Mouse (Mus musculus) midbrain, embryonic 16.5 days (tissue): ENCODE results near the gene Pyroxd1. TPM values are rescaled to one million over a fixed set of nuclear protein-coding genes. Genes with fewer than 3 reads are reported as not detected.

Source experiments
- ATAC-seq: fragments of 200-750 bp; cut with Nextera tagmentation; 2 replicates; pipeline ENCODE4 v1.8.0; 2017; ENCODE audit warnings: moderate TSS enrichment
- H3K27ac ChIP-seq: fragments of 300-500 bp; sonication (generic); 2 replicates; pipeline ENCODE4 v1.5.1; 2014; ENCODE audit warnings: mild to moderate bottlenecking, low read length, mixed read lengths
- H3K27me3 ChIP-seq: fragments of 300-500 bp; sonication (generic); 2 replicates; pipeline ENCODE4 v1.6.1; 2014; ENCODE audit warnings: low read depth, low read length, mixed read lengths; ENCODE audit not compliant: control insufficient read depth, insufficient read depth
- H3K36me3 ChIP-seq: fragments of 300-500 bp; sonication (generic); 2 replicates; pipeline ENCODE4 v1.6.1; 2014; ENCODE audit warnings: mild to moderate bottlenecking, low read length, moderate library complexity, mixed read lengths; ENCODE audit not compliant: control insufficient read depth, insufficient read depth
- H3K4me1 ChIP-seq: fragments of 300-500 bp; sonication (generic); 2 replicates; pipeline ENCODE4 v1.6.1; 2014; ENCODE audit warnings: mild to moderate bottlenecking, low read length, mixed read lengths; ENCODE audit not compliant: control insufficient read depth, insufficient read depth
- H3K4me2 ChIP-seq: fragments of 300-500 bp; sonication (generic); 2 replicates; pipeline ENCODE4 v1.6.1; 2014; ENCODE audit warnings: mild to moderate bottlenecking, low read length, mixed read lengths
- H3K4me3 ChIP-seq: fragments of 300-500 bp; sonication (generic); 2 replicates; pipeline ENCODE4 v1.5.1; 2014; ENCODE audit warnings: low read depth, mild to moderate bottlenecking, low read length, moderate library complexity, mixed read lengths
- H3K9ac ChIP-seq: fragments of 300-500 bp; sonication (generic); 2 replicates; pipeline ENCODE4 v1.6.1; 2014; ENCODE audit warnings: low read depth, low read length, mixed read lengths
- H3K9me3 ChIP-seq: fragments of 300-500 bp; sonication (generic); replicated peaks from 2 replicates; pipeline ENCODE4 v1.6.1; 2014; ENCODE audit warnings: mild to moderate bottlenecking, low read length, mixed read lengths; ENCODE audit not compliant: control insufficient read depth, poor library complexity, severe bottlenecking
- WGBS: fragments of 180-500 bp; shearing (Covaris S2); extraction: QIAGEN DNeasy Blood & Tissue Kit; methylation state at CpG from one replicate; pipeline ENCODE4 v1.1.7; 2014; 5-methylcytosine and 5-hydroxymethylcytosine counted together
- polyA plus RNA-seq: library from polyadenylated mRNA; unstranded; fragments of >200 nt; fragmentation: Nextera tagmentation; extraction: Ambion mirVana; gene quantifications from 2 replicates; pipeline ENCODE4 v1.2.1, GENCODE M21; 2015

Gene Pyroxd1
- 22.6 and 27.0 TPM in 2 replicates for polyA plus RNA-seq

DNA sequence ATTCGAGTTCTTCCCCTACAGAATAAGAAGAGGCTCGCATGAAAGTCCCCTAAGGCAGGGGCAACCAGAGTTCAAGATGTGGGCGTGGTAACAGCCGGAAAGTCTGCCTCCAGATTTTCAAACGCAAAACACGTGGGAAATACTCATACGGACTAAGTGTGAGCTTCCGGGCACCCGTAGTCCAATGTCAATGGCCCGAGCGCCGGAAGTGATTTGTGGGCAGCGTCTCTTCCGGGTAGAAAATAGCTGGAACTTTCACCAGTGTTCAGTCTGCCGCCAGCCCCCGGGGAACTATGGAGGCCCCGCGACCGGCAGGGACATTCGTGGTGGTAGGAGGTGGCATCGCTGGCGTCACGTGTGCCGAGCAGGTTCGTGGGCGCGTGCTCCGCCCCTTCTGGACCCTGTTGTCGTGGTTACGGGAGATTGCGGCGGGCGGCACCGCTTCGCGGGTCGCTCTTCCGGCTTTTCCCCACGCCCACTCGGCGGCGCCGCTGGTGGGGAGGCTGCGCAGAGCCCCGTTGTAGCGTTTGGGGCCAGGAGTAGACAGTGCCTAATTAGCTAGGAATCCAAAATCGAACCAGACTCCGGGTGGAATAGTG lies at the start of gene Pyroxd1:
Gene Pyroxd1 (plus strand): TSS at position 215 of the 599 bp plus-strand sequence.
- H3K9me3 ChIP-seq: no peaks in the 10 kb centered on the region
- under 1% methylated on average over 48 of the region's 48 CpGs for WGBS

GRCm38 (mm10) chr6:142298098-142298497 lies 47.4 kb upstream of the Pyroxd1 start, which contains the start of gene Iapp:
Gene Iapp, plus strand, starts transcription at chr6:142298423.
- Histone ChIP-seq H3K36me3 (no peaks in the 10 kb centered on the region), H3K27me3 (no peaks in the 10 kb centered on the region), H3K9me3 (no peaks in the 10 kb centered on the region), H3K9ac (no peak within 1 kb of the TSS), H3K27ac (no peak within 1 kb of the TSS), H3K4me1 (no peaks in the 10 kb centered on the region), H3K4me2 (no peak within 1 kb of the TSS), H3K4me3 (no peak within 1 kb of the TSS)
- ATAC-seq: no peak
- 68% methylated on average over 4 of the region's 4 CpGs for WGBS

More for the DNA sequence above, at the start of gene Pyroxd1:
- H3K9ac ChIP-seq: peak within 1 kb of the TSS; percentile 79
- peak; percentile 96 for ATAC-seq
- peak within 1 kb of the TSS; percentile 85 for H3K4me3 ChIP-seq
- peak within 1 kb of the TSS; percentile 61 for H3K4me2 ChIP-seq
- H3K27ac ChIP-seq: peak within 1 kb of the TSS; percentile 87
- H3K27me3 ChIP-seq: no peaks in the 10 kb centered on the region
- H3K36me3 ChIP-seq: no peaks in the 10 kb centered on the region
- H3K4me1 ChIP-seq: peaks cover 8% of the 10 kb centered on the region

DNA sequence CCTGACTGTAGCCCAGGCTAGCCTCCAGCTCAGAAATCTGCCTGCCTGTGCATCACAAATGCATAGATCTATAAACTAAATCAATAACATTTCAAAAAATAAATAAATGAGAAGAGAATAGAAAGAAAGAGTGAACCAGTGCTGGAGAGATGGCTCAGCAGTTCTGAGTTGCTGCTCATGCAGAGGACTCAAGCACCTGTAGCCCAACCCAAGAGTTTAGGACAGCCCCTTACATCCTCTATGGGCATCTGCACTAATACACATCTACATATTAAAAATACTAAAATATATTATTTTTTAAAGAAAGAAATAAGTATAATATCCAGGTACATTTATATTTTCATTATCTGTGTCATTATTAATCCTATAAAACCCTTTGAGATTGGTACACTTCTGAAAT lies 40.4 kb upstream of the Pyroxd1 start:
- Histone ChIP-seq H3K4me2 (no peak overlapping the region), H3K27ac (no peak overlapping the region), H3K27me3 (no peaks in the 10 kb centered on the region), H3K36me3 (no peaks in the 10 kb centered on the region), H3K4me1 (no peaks in the 10 kb centered on the region), H3K9ac (no peak overlapping the region), H3K9me3 (no peaks in the 10 kb centered on the region), H3K4me3 (no peak overlapping the region)
- no peak for ATAC-seq

- ATAC-seq: no peak
- H3K4me3 ChIP-seq: no peak overlapping the region
- H3K36me3 ChIP-seq: no peaks in the 10 kb centered on the region
- no peaks in the 10 kb centered on the region for H3K4me1 ChIP-seq
- no peak overlapping the region for H3K9ac ChIP-seq
- no peaks in the 10 kb centered on the region for H3K9me3 ChIP-seq
- no peak overlapping the region for H3K27ac ChIP-seq
- H3K4me2 ChIP-seq: no peak overlapping the region
- 83% methylated on average over 5 of the region's 5 CpGs for WGBS
- no peaks in the 10 kb centered on the region for H3K27me3 ChIP-seq
These were observed 31.2 kb upstream of the Pyroxd1 start for GRCm38 (mm10) chr6:142314285-142314684.

DNA sequence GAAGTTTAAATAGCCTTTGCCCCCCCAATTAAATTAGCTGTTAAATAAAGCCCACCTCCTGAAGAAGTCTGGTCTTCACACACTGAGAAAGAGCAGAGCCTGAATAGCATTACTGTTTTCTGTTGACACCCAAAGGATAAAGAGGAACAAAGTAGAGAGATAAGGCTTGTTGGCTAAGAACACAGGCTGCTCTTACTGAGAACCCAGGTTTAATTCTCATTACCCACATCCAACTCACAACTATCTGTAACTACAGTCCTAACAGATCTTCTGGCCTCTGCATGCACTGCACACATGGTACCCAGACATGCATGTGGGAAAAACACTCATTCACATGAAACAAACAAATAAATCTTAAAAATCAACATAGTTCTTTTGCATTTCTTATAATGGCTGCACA lies 28.3 kb upstream of the Pyroxd1 start:
- Histone ChIP-seq H3K27ac (no peak overlapping the region), H3K9me3 (no peaks in the 10 kb centered on the region), H3K27me3 (no peaks in the 10 kb centered on the region), H3K4me1 (no peaks in the 10 kb centered on the region), H3K4me2 (no peak overlapping the region), H3K4me3 (no peak overlapping the region), H3K9ac (no peak overlapping the region), H3K36me3 (no peaks in the 10 kb centered on the region)
- no peak for ATAC-seq

DNA sequence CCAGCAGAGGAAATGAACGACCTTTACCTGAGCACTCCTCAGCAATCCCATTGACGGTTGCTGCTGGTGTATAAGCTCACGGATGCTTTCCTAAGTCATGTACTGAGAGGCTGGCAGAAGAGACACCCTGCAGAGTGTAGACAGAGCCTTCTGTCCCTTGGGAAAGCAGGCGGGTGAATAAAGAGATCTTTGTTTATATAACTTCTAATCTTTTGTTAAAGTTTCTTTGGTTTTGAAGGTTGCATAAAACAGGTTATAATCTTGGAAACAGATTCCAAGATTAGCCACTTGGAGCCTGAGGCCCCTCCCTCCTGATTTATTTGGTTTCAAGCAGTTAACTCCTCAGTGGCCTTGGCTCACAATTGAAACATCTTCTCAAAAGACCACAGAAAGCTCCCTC lies 22.6 kb upstream of the Pyroxd1 start, which contains the start of gene Slco1a5:
Gene Slco1a5 (minus strand): TSS at position 101 of the 400 bp plus-strand sequence.
- WGBS: 4% methylated on average over 4 of the region's 4 CpGs
- H3K27me3 ChIP-seq: no peaks in the 10 kb centered on the region
- no peaks in the 10 kb centered on the region for H3K4me1 ChIP-seq
- H3K9ac ChIP-seq: no peak within 1 kb of the TSS
- no peaks in the 10 kb centered on the region for H3K36me3 ChIP-seq
- H3K4me3 ChIP-seq: no peak within 1 kb of the TSS
- no peak within 1 kb of the TSS for H3K27ac ChIP-seq
- ATAC-seq: no peak
- no peak within 1 kb of the TSS for H3K4me2 ChIP-seq
- no peaks in the 10 kb centered on the region for H3K9me3 ChIP-seq

- Histone ChIP-seq H3K9me3 (no peaks in the 10 kb centered on the region), H3K27ac (no peak overlapping the region), H3K4me1 (no peaks in the 10 kb centered on the region), H3K36me3 (no peaks in the 10 kb centered on the region), H3K4me3 (no peak overlapping the region), H3K4me2 (no peak overlapping the region), H3K27me3 (no peaks in the 10 kb centered on the region), H3K9ac (no peak overlapping the region)
- no peak for ATAC-seq
- 81% methylated on average over 3 of the region's 3 CpGs for WGBS
These were observed 18.9 kb upstream of the Pyroxd1 start for GRCm38 (mm10) chr6:142326598-142326997.

- Histone ChIP-seq H3K27me3 (no peaks in the 10 kb centered on the region), H3K9ac (no peak overlapping the region), H3K36me3 (no peaks in the 10 kb centered on the region), H3K4me3 (no peak overlapping the region), H3K4me2 (no peak overlapping the region), H3K9me3 (no peaks in the 10 kb centered on the region), H3K27ac (no peak overlapping the region), H3K4me1 (no peaks in the 10 kb centered on the region)
- WGBS: 57% methylated on average over 1 of the region's 1 CpGs
- ATAC-seq: no peak
These were observed 16.3 kb upstream of the Pyroxd1 start for GRCm38 (mm10) chr6:142329201-142329600.

DNA sequence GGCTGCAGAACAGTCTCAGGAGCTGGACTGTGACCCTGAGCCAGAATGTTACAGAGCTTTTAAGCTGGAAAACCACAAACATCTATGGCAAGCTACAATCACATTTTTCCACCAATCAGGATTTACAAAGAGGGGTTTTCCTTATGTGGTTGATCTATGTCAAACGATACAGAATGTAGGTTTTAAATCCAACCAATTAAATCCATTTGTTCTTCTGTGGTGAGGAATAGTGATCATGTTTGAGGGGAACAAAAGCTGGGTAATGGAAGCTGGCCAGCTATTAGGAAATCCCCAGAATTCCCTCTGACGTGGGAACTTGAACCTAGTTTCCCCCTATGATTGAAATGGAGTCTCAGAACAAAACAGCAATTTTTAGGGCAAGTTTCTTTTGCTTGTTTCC lies 6.5 kb upstream of the Pyroxd1 start:
- Histone ChIP-seq H3K27ac (no peak overlapping the region), H3K4me2 (no peak overlapping the region), H3K4me1 (no peaks in the 10 kb centered on the region), H3K36me3 (no peaks in the 10 kb centered on the region), H3K4me3 (no peak overlapping the region), H3K27me3 (no peaks in the 10 kb centered on the region), H3K9ac (no peak overlapping the region), H3K9me3 (no peaks in the 10 kb centered on the region)
- no peak for ATAC-seq
- WGBS: 71% methylated on average over 2 of the region's 2 CpGs
